Comparison of ENCODE assay signal across 8 mouse cellular contexts in the genomic region with DNA sequence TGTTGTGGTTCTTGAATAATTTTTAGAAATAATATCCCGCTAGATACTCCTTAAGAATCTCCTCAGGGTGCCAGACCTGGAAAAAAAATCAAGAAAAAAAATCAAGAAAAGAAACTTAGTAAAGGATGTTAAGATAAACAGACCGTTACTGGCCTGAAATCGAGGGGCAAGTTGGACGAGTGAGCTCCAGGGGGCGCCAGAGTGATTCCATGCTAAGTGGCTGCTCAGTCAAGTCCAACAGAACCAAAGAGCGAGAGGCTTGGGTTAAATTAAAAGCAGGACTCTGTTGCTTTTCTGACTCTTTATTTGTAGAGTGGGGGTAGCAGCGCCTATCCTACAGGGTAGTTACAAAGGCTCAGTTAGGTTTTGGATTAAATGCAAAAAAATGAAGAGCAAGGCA. TPM values are rescaled to one million over a fixed set of nuclear protein-coding genes. Genes with fewer than 3 reads are reported as not detected.
DNase-seq lines count a peak whose midpoint lies in the region; ATAC-seq and TF ChIP-seq lines count a peak whose summit lies in the region.
"Had no signal": no experiment of that assay in that cellular context is flagged by ENCODE, and none has a peak within 500 bp of the region (broad histone marks: within the 10 kb centered on the region; RNA-seq: fewer than 3 reads in every experiment).

No protein-coding gene starts in this region.

- peak; percentile 93 for DNase-seq in midbrain, embryonic 11.5 days (ENCODE audit: low spot score, missing footprints)
- peak; percentile 26 for DNase-seq in forelimb bud, embryonic 11.5 days (ENCODE audit: low read depth, low spot score)
- DNase-seq in layer of hippocampus, adult 9-11 months: peak; percentile 56
- peak; percentile 40 to 65 for DNase-seq in lung, postnatal 4 days
- peak; percentile 9 to 58 for DNase-seq in thymus, postnatal 10 days (ENCODE audit: low spot score in 2 of 2)

- H3K4me1 ChIP-seq in midbrain, embryonic 11.5 days (ENCODE audit: control insufficient read depth, insufficient read depth, low read length): no peaks in the 10 kb centered on the region; the same call in 1 of the 2 replicates
- H3K4me1 ChIP-seq in midbrain, embryonic 16.5 days (ENCODE audit: control insufficient read depth, insufficient read depth, low read length): no peaks in the 10 kb centered on the region
- H3K4me1 ChIP-seq in bone marrow, adult 2 months (ENCODE audit: control insufficient read depth, insufficient read depth, low read length): no peaks in the 10 kb centered on the region

- TF ChIP-seq POLR2A in bone marrow, adult 2 months (IDR thresholded peaks at IDR 0.05; ENCODE audit: borderline replicate concordance, control insufficient read depth, low read depth, low read length): no peak

- no peak for ATAC-seq in midbrain, embryonic 11.5 days (ENCODE audit: low FRiP score)
- no peak for ATAC-seq in midbrain, embryonic 16.5 days

- H3K9ac ChIP-seq in midbrain, embryonic 11.5 days (ENCODE audit: low read length): no peak overlapping the region
- no peak overlapping the region for H3K9ac ChIP-seq in midbrain, embryonic 16.5 days (ENCODE audit: low read depth, low read length)

- no peaks in the 10 kb centered on the region for H3K36me3 ChIP-seq in midbrain, embryonic 11.5 days (ENCODE audit: control insufficient read depth, insufficient read depth, low read length)
- H3K36me3 ChIP-seq in midbrain, embryonic 16.5 days (ENCODE audit: control insufficient read depth, insufficient read depth, low read length): no peaks in the 10 kb centered on the region

- H3K27ac ChIP-seq in midbrain, embryonic 11.5 days (ENCODE audit: low read depth, low read length): no peak overlapping the region
- H3K27ac ChIP-seq in midbrain, embryonic 16.5 days (ENCODE audit: low read length): no peak overlapping the region
- H3K27ac ChIP-seq in bone marrow, adult 2 months (ENCODE audit: control insufficient read depth, insufficient read depth, low read depth, low read length, poor library complexity): no peak overlapping the region

- no peak overlapping the region for H3K4me3 ChIP-seq in midbrain, embryonic 11.5 days (ENCODE audit: low read depth, low read length)
- no peak overlapping the region for H3K4me3 ChIP-seq in midbrain, embryonic 16.5 days (ENCODE audit: low read depth, low read length)
- no peak overlapping the region for H3K4me3 ChIP-seq in bone marrow, adult 2 months (replicated peaks; ENCODE audit: control insufficient read depth, low read depth, low read length)

- no peaks in the 10 kb centered on the region for H3K9me3 ChIP-seq in midbrain, embryonic 11.5 days (ENCODE audit: control insufficient read depth, low read length)
- no peaks in the 10 kb centered on the region for H3K9me3 ChIP-seq in midbrain, embryonic 16.5 days (replicated peaks; ENCODE audit: control insufficient read depth, low read length, poor library complexity, severe bottlenecking)

- TF ChIP-seq CTCF in bone marrow, adult 2 months (IDR thresholded peaks at IDR 0.05; ENCODE audit: control insufficient read depth, insufficient read depth, low read length): peak; percentile 43; the same call in 1 of the 2 replicates

- H3K4me2 ChIP-seq in midbrain, embryonic 11.5 days: no peak overlapping the region
- H3K4me2 ChIP-seq in midbrain, embryonic 16.5 days (ENCODE audit: low read length): no peak overlapping the region

- 33% methylated on average over 7 of the region's 7 CpGs for WGBS in midbrain, embryonic 11.5 days
- WGBS in midbrain, embryonic 16.5 days: 34% methylated on average over 7 of the region's 7 CpGs
- 20% methylated on average over 7 of the region's 7 CpGs for WGBS in bone marrow, adult 2 months

- H3K27me3 ChIP-seq in midbrain, embryonic 11.5 days (ENCODE audit: control insufficient read depth, insufficient read depth, low read length): no peaks in the 10 kb centered on the region
- no peaks in the 10 kb centered on the region for H3K27me3 ChIP-seq in midbrain, embryonic 16.5 days (ENCODE audit: control insufficient read depth, insufficient read depth, low read depth, low read length)

RNA-seq across cellular contexts. Expression of a gene that starts 3.5 kb away (rescaled TPM):
- polyA plus RNA-seq in midbrain, embryonic 11.5 days (2014; fragmentation: Nextera tagmentation; extraction: Ambion mirVana): not detected in 2 replicates
- not detected in 2 replicates for polyA plus RNA-seq in midbrain, embryonic 16.5 days (2015; fragmentation: Nextera tagmentation; extraction: Ambion mirVana)
- polyA plus RNA-seq in bone marrow, adult 2 months (2011; ENCODE audit: insufficient read depth, insufficient read length, low replicate concordance, missing spikeins): not detected in 2 replicates
- polyA plus RNA-seq: gonadal fat pad, adult 2 months had no signal

Comparison
In these comparisons a context has a peak if more than half of its experiments do, and no peak if none do; other contexts are left out.
1. DNase-seq: peak in every context shown above with its lines; median percentile 93 in midbrain, embryonic 11.5 days; 56 in layer of hippocampus, adult 9-11 months; 52 in lung, postnatal 4 days; 34 in thymus, postnatal 10 days; 26 in forelimb bud, embryonic 11.5 days.